Mouse (Mus musculus) cerebellum, postnatal 10 days (tissue): ENCODE measurements around the gene Xaf1.

Experiments
- DNase-seq, 2 experiments: peaks; one replicate each; pipeline ENCODE4 v3.0.0; 2021; ENCODE audit warnings: mixed read lengths in 2 of 2

Gene Xaf1

GRCm38 (mm10) chr11:72362347-72362741 is 60.9 kb downstream of the Xaf1 start, which contains the start of gene Tekt1:
Gene Tekt1 (minus strand): TSS chr11:72362442.
- no peak for DNase-seq
